Mouse (Mus musculus) ES-Bruce4 (cell line): ENCODE measurements around the gene Cbx5.
A peak's percentile ranks its signal among the peaks of the same experiment; 100 is the strongest.

Experiments
- CTCF ChIP-seq: IDR thresholded peaks from one replicate; pipeline ENCODE4 v1.8.1; 2011; ENCODE audit warnings: low read depth, low read length
- EP300 ChIP-seq: IDR thresholded peaks from 2 replicates; pipeline ENCODE4 v1.6.1; 2011; ENCODE audit warnings: low read depth, low read length; ENCODE audit not compliant: insufficient read depth
- POLR2A ChIP-seq: IDR thresholded peaks from one replicate; pipeline ENCODE4 v1.8.1; 2011; ENCODE audit warnings: low read length; ENCODE audit not compliant: insufficient read depth

GRCm38 (mm10) chr15:103169612-103170315 lies 69.9 kb downstream of the Cbx5 start:
- TF ChIP-seq POLR2A (no peak), CTCF (no peak), EP300 (peak; percentile 17; the same call in 1 of the 2 replicates)
